8 mouse cellular contexts compared by ENCODE assay signal in the genomic region with DNA sequence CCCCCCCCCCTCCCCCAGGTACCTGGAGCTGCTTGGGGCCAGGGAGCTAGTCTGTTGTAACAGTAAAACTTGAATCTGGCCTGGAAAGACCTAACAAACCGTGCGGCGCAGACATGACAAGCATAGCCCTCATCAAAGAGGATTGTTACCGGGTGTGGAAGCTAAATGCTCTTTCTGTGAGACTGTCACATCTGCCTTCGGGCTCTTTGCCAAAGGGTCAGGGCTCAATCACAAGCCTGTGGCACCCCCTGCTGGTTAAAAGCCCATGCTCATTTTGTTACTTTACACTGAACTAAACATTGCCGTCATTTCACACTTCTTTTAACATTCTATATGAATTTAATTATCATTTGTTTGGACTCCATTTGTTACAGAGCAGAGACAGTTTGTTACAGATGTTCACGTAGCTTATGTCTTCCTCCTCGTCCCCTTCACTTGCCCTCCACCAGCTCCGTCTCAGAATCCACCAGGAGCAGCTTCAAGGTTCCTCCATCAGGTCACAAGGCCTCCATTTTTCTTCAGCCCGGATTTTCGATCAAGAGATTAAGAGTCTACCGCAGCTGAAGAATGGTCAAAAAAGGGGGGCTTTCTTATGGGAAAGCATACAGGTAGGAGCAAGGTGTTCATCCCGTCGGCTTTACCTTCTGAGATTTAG.
DNase-seq lines count a peak whose midpoint lies in the region; ATAC-seq and TF ChIP-seq lines count a peak whose summit lies in the region.

No protein-coding gene starts in this region.

- no peak for TF ChIP-seq EP300 in stomach, postnatal 0 days (optimal IDR thresholded peaks at IDR 0.05)

- no peak overlapping the region for H3K9ac ChIP-seq in limb, embryonic 11.5 days (ENCODE audit: low read length)
- peak overlapping the region; percentile 49; the same call in 1 of the 2 replicates for H3K9ac ChIP-seq in midbrain, embryonic 16.5 days (ENCODE audit: low read depth, low read length)
- H3K9ac ChIP-seq in stomach, postnatal 0 days (ENCODE audit: low read length), result no peak overlapping the region

- H3K9me3 ChIP-seq in limb, embryonic 11.5 days (ENCODE audit: control insufficient read depth, low read length), result no peaks in the 10 kb centered on the region
- H3K9me3 ChIP-seq in midbrain, embryonic 16.5 days (replicated peaks; ENCODE audit: control insufficient read depth, low read length, poor library complexity, severe bottlenecking), result no peaks in the 10 kb centered on the region
- H3K9me3 ChIP-seq in stomach, postnatal 0 days (ENCODE audit: control insufficient read depth, low read length), result no peaks in the 10 kb centered on the region

- H3K4me1 ChIP-seq in limb, embryonic 11.5 days (ENCODE audit: control insufficient read depth, insufficient read depth, low read length), result no peaks in the 10 kb centered on the region
- H3K4me1 ChIP-seq in midbrain, embryonic 16.5 days (ENCODE audit: control insufficient read depth, insufficient read depth, low read length), result peaks cover 15% of the 10 kb centered on the region
- no peaks in the 10 kb centered on the region for H3K4me1 ChIP-seq in stomach, postnatal 0 days (replicated peaks; ENCODE audit: control insufficient read depth, insufficient read depth)

- H3K36me3 ChIP-seq in limb, embryonic 11.5 days (ENCODE audit: control insufficient read depth, insufficient read depth, low read length), result no peaks in the 10 kb centered on the region
- no peaks in the 10 kb centered on the region for H3K36me3 ChIP-seq in midbrain, embryonic 16.5 days (ENCODE audit: control insufficient read depth, insufficient read depth, low read length)
- H3K36me3 ChIP-seq in stomach, postnatal 0 days (ENCODE audit: control insufficient read depth, insufficient read depth, low read length), result no peaks in the 10 kb centered on the region

- TF ChIP-seq CTCF in stomach, postnatal 0 days (IDR thresholded peaks at IDR 0.05; ENCODE audit: low read depth), result peak; percentile 83

- H3K4me2 ChIP-seq in limb, embryonic 11.5 days (ENCODE audit: low read depth, severe bottlenecking), result peak overlapping the region; percentile 67
- peak overlapping the region; percentile 65 for H3K4me2 ChIP-seq in midbrain, embryonic 16.5 days (ENCODE audit: low read length)
- H3K4me2 ChIP-seq in stomach, postnatal 0 days (replicated peaks; ENCODE audit: low read depth), result peak overlapping the region; percentile 42

- H3K27ac ChIP-seq in limb, embryonic 11.5 days (replicated peaks; ENCODE audit: low read depth, low read length), result no peak overlapping the region
- H3K27ac ChIP-seq in midbrain, embryonic 16.5 days (ENCODE audit: low read length), result peak overlapping the region; percentile 54
- H3K27ac ChIP-seq in stomach, postnatal 0 days (replicated peaks), result no peak overlapping the region

- WGBS in limb, embryonic 11.5 days, result 11% methylated on average over 14 of the region's 14 CpGs
- WGBS in midbrain, embryonic 16.5 days, result 6% methylated on average over 14 of the region's 14 CpGs
- WGBS in stomach, postnatal 0 days, result 9% methylated on average over 14 of the region's 14 CpGs

- ATAC-seq in limb, embryonic 11.5 days (ENCODE audit: insufficient number of reproducible peaks, low FRiP score, low TSS enrichment, low read depth), result peak; percentile 67
- ATAC-seq in midbrain, embryonic 16.5 days, result peak; percentile 91
- ATAC-seq in stomach, postnatal 0 days (ENCODE audit: low FRiP score, low TSS enrichment), result no peak

- H3K27me3 ChIP-seq in limb, embryonic 11.5 days (ENCODE audit: control insufficient read depth, insufficient read depth, low read length), result no peaks in the 10 kb centered on the region
- no peaks in the 10 kb centered on the region; the same call in 1 of the 2 replicates for H3K27me3 ChIP-seq in midbrain, embryonic 16.5 days (ENCODE audit: control insufficient read depth, insufficient read depth, low read depth, low read length)
- no peaks in the 10 kb centered on the region; the same call in 1 of the 2 replicates for H3K27me3 ChIP-seq in stomach, postnatal 0 days (ENCODE audit: control insufficient read depth, insufficient read depth, low read length)

- peak overlapping the region; percentile 27 for H3K4me3 ChIP-seq in limb, embryonic 11.5 days (ENCODE audit: low read depth, low read length)
- peak overlapping the region; percentile 39 for H3K4me3 ChIP-seq in midbrain, embryonic 16.5 days (ENCODE audit: low read depth, low read length)
- peak overlapping the region; percentile 4; the same call in 1 of the 2 replicates for H3K4me3 ChIP-seq in stomach, postnatal 0 days (ENCODE audit: low read depth, low read length)

- peak; percentile 28 to 75 for DNase-seq in heart, adult 18-20 months
- no peak for DNase-seq in heart, adult 11 months
- peak; percentile 96 for DNase-seq in embryo, embryonic 10.5 days (ENCODE audit: low spot score)
- DNase-seq in heart, adult 9 months (ENCODE audit: low spot score in 2 of 2), result peak; percentile 2 to 22
- peak; percentile 76 for DNase-seq in kidney, adult 9 months
- DNase-seq in limb, embryonic 11.5 days (ENCODE audit: low spot score), result peak; percentile 88
- DNase-seq in stomach, postnatal 0 days (ENCODE audit: low spot score), result peak; percentile 69
